Mouse (Mus musculus): ENCODE results near the gene C1qtnf4.
"Not testable (repeated sequence)": the region's sequence is repeated elsewhere in the genome, so short reads cannot be mapped to it uniquely, and the experiment has no call there.

The C1qtnf4 gene

GRCm38 (mm10) chr2:90886436-90886835 is 776 bp downstream of the C1qtnf4 start:
- DNase-seq (ENCODE audit: low spot score): no peak

GRCm38 (mm10) chr2:90887627-90888026 is 2.0 kb downstream of the C1qtnf4 start:
- DNase-seq (ENCODE audit: low spot score): no peak

- DNase-seq (ENCODE audit: low spot score): peak; percentile 22
Measured at GRCm38 (mm10) chr2:90889550-90890548, 4.2 kb downstream of the C1qtnf4 start.

GRCm38 (mm10) chr2:90893673-90894298 is 8.1 kb downstream of the C1qtnf4 start:
- no peak for DNase-seq (ENCODE audit: low spot score)

- DNase-seq (ENCODE audit: low spot score): not testable (repeated sequence)
Measured at GRCm38 (mm10) chr2:90894299-90894677, 8.6 kb downstream of the C1qtnf4 start.

GRCm38 (mm10) chr2:90903398-90903797 is 17.7 kb downstream of the C1qtnf4 start:
- no peak for DNase-seq (ENCODE audit: low spot score)

GRCm38 (mm10) chr2:90904076-90904855 is 18.6 kb downstream of the C1qtnf4 start, which contains the start of the genes Kbtbd4 and Ndufs3:
Kbtbd4 (plus strand) TSS chr2:90904740.
Ndufs3 (minus strand) TSS chr2:90904827.
- peak; percentile 63 for DNase-seq (ENCODE audit: low spot score)

GRCm38 (mm10) chr2:90904856-90905224 is 19.2 kb downstream of the C1qtnf4 start:
- no peak for DNase-seq (ENCODE audit: low spot score)

- DNase-seq (ENCODE audit: low spot score): no peak
Measured at GRCm38 (mm10) chr2:90906721-90907120, 21.1 kb downstream of the C1qtnf4 start.

- no peak for DNase-seq (ENCODE audit: low spot score)
Measured at GRCm38 (mm10) chr2:90910861-90911260, 25.2 kb downstream of the C1qtnf4 start.

- no peak for DNase-seq (ENCODE audit: low spot score)
Measured at GRCm38 (mm10) chr2:90911668-90912067, 26.0 kb downstream of the C1qtnf4 start.

GRCm38 (mm10) chr2:90913671-90914070 is 28.0 kb downstream of the C1qtnf4 start:
- no peak for DNase-seq (ENCODE audit: low spot score)

- DNase-seq (ENCODE audit: low spot score): no peak
Measured at GRCm38 (mm10) chr2:90915516-90915915, 29.9 kb downstream of the C1qtnf4 start.

- no peak for DNase-seq (ENCODE audit: low spot score)
Measured at GRCm38 (mm10) chr2:90916560-90917232, 31.0 kb downstream of the C1qtnf4 start.

GRCm38 (mm10) chr2:90917233-90917998 is 31.8 kb downstream of the C1qtnf4 start:
- peak; percentile 77 for DNase-seq (ENCODE audit: low spot score)

- DNase-seq (ENCODE audit: low spot score): no peak
Measured at GRCm38 (mm10) chr2:90917999-90918698, 32.5 kb downstream of the C1qtnf4 start.

- DNase-seq (ENCODE audit: low spot score): no peak
Measured at GRCm38 (mm10) chr2:90921178-90921577, 35.5 kb downstream of the C1qtnf4 start.

GRCm38 (mm10) chr2:90922636-90923035 is 37.0 kb downstream of the C1qtnf4 start:
- DNase-seq (ENCODE audit: low spot score): no peak

GRCm38 (mm10) chr2:90928566-90928965 is 42.9 kb downstream of the C1qtnf4 start:
- DNase-seq (ENCODE audit: low spot score): no peak

- DNase-seq (ENCODE audit: low spot score): no peak
Measured at GRCm38 (mm10) chr2:90931829-90932228, 46.2 kb downstream of the C1qtnf4 start.

Data from ovary, postnatal 10 days (tissue).